Mouse (Mus musculus) CH12.LX (cell line): ENCODE measurements around the gene Bri3.

ENCODE experiments used
- CHD2 ChIP-seq: IDR thresholded peaks from 2 replicates; pipeline ENCODE4 v1.6.1; 2011; ENCODE audit warnings: low read length, improper control_type of control experiment
- CTCF ChIP-seq, 2 experiments: IDR thresholded peaks in 1 of 2; conservative IDR thresholded peaks in 1 of 2; 2 replicates each; pipeline ENCODE4 v1.5.1; 2011 to 2012; ENCODE audit warnings: low read depth in 2 of 2, low read length in 2 of 2, improper control_type of control experiment in 1 of 2, inconsistent platforms in 1 of 2, mild to moderate bottlenecking in 1 of 2, moderate library complexity in 1 of 2
- MAFK ChIP-seq: IDR thresholded peaks from 2 replicates; pipeline ENCODE4 v1.6.1; 2011; ENCODE audit warnings: low read length, improper control_type of control experiment; ENCODE audit not compliant: insufficient replicate concordance
- MYC ChIP-seq: IDR thresholded peaks from 2 replicates; pipeline ENCODE4 v1.6.1; 2011; ENCODE audit warnings: low read depth, mild to moderate bottlenecking, improper control_type of control experiment, low read length
- TBP ChIP-seq: conservative IDR thresholded peaks from 2 replicates; pipeline ENCODE4 v1.6.1; 2011; ENCODE audit warnings: low read depth, low read length, improper control_type of control experiment

DNA sequence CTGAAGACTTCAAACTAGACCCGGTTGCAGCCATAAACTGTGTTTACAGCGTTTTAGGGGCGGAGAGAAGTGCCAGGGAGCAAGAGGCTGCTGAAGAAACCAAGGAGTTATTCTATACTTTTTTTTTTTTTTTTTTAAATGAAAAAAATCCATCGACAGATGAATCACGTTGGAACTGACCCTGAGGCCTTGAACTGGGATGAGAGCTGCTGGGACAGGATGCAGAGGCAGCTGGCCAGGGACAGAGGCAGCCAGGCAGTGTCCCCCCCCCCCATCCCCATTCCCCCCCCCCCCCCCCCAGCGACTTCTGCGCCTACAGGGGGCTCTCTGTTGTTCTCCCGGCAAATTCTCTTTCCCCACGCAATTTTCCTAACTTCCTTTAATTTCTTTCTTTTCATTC is 153.3 kb downstream of the Bri3 start:
- TF ChIP-seq TBP, result no peak
- no peak for TF ChIP-seq CTCF (conservative IDR thresholded peaks at IDR 0.05 in 1 of 2, IDR thresholded peaks at IDR 0.05 in 1 of 2; ENCODE audit: low read depth in 2 of 2, low read length in 2 of 2)
- no peak for TF ChIP-seq MAFK
- TF ChIP-seq CHD2, result no peak
- TF ChIP-seq MYC, result no peak
